Mouse (Mus musculus) intestine, embryonic 16.5 days (tissue): ENCODE data around the gene Pmpca. TPM values are rescaled to one million over a fixed set of nuclear protein-coding genes. Genes with fewer than 3 reads are reported as not detected.

Experiments
- ATAC-seq: fragments of 200-750 bp; cut with Nextera tagmentation; 2 replicates; pipeline ENCODE4 v1.8.0; 2017; ENCODE audit warnings: moderate TSS enrichment, moderate library complexity
- H3K27ac ChIP-seq: fragments of 300-500 bp; sonication (generic); 2 replicates; pipeline ENCODE4 v1.5.1; 2014; ENCODE audit warnings: mild to moderate bottlenecking, low read length
- H3K27me3 ChIP-seq: fragments of 300-500 bp; sonication (generic); replicated peaks from 2 replicates; pipeline ENCODE4 v1.6.1; 2014; ENCODE audit warnings: low read length, control low read depth, mixed read lengths; ENCODE audit not compliant: control insufficient read depth, insufficient read depth
- H3K36me3 ChIP-seq: fragments of 300-500 bp; sonication (generic); 2 replicates; pipeline ENCODE4 v1.6.1; 2014; ENCODE audit warnings: low read length, control low read depth; ENCODE audit not compliant: control insufficient read depth, insufficient read depth
- H3K4me1 ChIP-seq: fragments of 300-500 bp; sonication (generic); 2 replicates; pipeline ENCODE4 v1.6.1; 2014; ENCODE audit warnings: low read length, control low read depth, mixed read lengths; ENCODE audit not compliant: control insufficient read depth, insufficient read depth
- H3K4me2 ChIP-seq: fragments of 300-500 bp; sonication (generic); 2 replicates; pipeline ENCODE4 v1.6.1; 2014; ENCODE audit warnings: low read depth, low read length, control low read depth
- H3K4me3 ChIP-seq: fragments of 300-500 bp; sonication (generic); 2 replicates; pipeline ENCODE4 v1.5.1; 2014; ENCODE audit warnings: mild to moderate bottlenecking, low read length
- H3K9ac ChIP-seq: fragments of 300-500 bp; sonication (generic); 2 replicates; pipeline ENCODE4 v1.6.1; 2014; ENCODE audit warnings: low read depth, low read length
- H3K9me3 ChIP-seq: fragments of 300-500 bp; sonication (generic); 2 replicates; pipeline ENCODE4 v1.6.1; 2016; ENCODE audit warnings: low read length, control low read depth; ENCODE audit not compliant: control insufficient read depth
- WGBS: fragments of 180-500 bp; shearing (Covaris S2); extraction: QIAGEN DNeasy Blood & Tissue Kit; methylation state at CpG from one replicate; pipeline ENCODE4 v1.1.7; 2014; 5-methylcytosine and 5-hydroxymethylcytosine counted together
- polyA plus RNA-seq: library from polyadenylated mRNA; unstranded; fragments of >200 nt; fragmentation: Nextera tagmentation; extraction: Ambion mirVana; gene quantifications from 2 replicates; pipeline ENCODE4 v1.2.1, GENCODE M21; 2015

Gene Pmpca
- polyA plus RNA-seq, 1 experiment from 2014 or later: 105 TPM

DNA sequence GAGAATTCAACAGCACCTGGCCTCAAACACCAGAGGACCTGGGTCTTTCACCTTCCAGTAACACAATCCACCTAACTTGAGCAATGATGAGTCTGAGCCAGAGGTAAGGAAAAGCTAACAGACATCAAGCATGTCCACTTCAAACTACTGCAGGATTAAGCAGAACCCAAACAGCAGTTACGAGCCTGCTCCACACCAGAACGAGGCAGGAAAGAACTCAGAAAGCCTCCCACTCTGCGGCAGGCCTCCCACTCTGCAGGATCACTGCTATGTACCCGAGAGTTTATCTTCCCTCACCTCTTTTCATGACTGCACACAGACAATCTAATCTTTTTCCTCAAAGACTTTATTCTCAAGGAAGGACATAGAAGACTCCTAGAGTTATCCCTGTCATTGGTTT is 48.1 kb downstream of the Pmpca start:
- peaks cover 12% of the 10 kb centered on the region for H3K36me3 ChIP-seq
- H3K4me2 ChIP-seq: no peak overlapping the region
- no peak for ATAC-seq
- no peak overlapping the region for H3K4me3 ChIP-seq
- no peaks in the 10 kb centered on the region for H3K4me1 ChIP-seq
- no peak overlapping the region for H3K27ac ChIP-seq
- no peaks in the 10 kb centered on the region for H3K9me3 ChIP-seq
- 67% methylated on average over 4 of the region's 4 CpGs for WGBS
- H3K27me3 ChIP-seq: no peaks in the 10 kb centered on the region
- no peak overlapping the region for H3K9ac ChIP-seq

GRCm38 (mm10) chr2:26438373-26438772 is 49.2 kb downstream of the Pmpca start:
- Histone ChIP-seq H3K9ac (no peak overlapping the region), H3K4me1 (peaks cover 5% of the 10 kb centered on the region; the same call in 1 of the 2 replicates), H3K4me3 (no peak overlapping the region), H3K36me3 (peaks cover 10% of the 10 kb centered on the region), H3K27ac (no peak overlapping the region), H3K4me2 (no peak overlapping the region), H3K27me3 (no peaks in the 10 kb centered on the region), H3K9me3 (no peaks in the 10 kb centered on the region)
- no peak for ATAC-seq
- WGBS: 87% methylated on average over 7 of the region's 7 CpGs

GRCm38 (mm10) chr2:26439671-26440070 is 50.5 kb downstream of the Pmpca start:
- H3K4me1 ChIP-seq: peaks cover 11% of the 10 kb centered on the region; the same call in 1 of the 2 replicates

DNA sequence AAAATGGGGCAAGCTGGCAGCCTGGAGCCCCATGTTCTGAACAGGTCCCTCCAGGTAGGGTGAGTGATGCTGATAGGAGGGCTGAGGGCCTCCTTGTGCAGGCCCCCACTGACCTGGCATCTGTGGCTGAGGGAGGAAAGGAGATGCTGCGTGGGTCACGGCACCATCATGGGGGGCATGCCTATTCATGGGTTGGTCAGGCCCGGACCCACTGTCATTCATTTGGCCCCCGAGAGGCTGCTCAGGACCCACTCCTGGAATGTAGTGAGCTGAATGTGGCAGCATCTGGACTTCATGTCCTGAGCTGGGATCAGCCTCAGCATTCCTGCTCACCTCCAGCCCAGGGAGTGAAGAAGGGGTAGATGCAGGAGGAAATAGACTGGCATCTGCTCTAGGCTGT is 52.1 kb downstream of the Pmpca start:
- Histone ChIP-seq H3K4me2 (no peak overlapping the region), H3K4me3 (no peak overlapping the region), H3K9ac (no peak overlapping the region), H3K9me3 (no peaks in the 10 kb centered on the region), H3K4me1 (peaks cover 12% of the 10 kb centered on the region), H3K27me3 (no peaks in the 10 kb centered on the region), H3K36me3 (peaks cover 2% of the 10 kb centered on the region), H3K27ac (no peak overlapping the region)
- WGBS: 94% methylated on average over 4 of the region's 4 CpGs
- no peak for ATAC-seq

More at GRCm38 (mm10) chr2:26439671-26440070, 50.5 kb downstream of the Pmpca start:
- no peak overlapping the region for H3K4me2 ChIP-seq
- H3K4me3 ChIP-seq: no peak overlapping the region
- no peaks in the 10 kb centered on the region for H3K27me3 ChIP-seq
- peaks cover 8% of the 10 kb centered on the region for H3K36me3 ChIP-seq
- no peaks in the 10 kb centered on the region for H3K9me3 ChIP-seq
- H3K9ac ChIP-seq: no peak overlapping the region
- no peak for ATAC-seq
- H3K27ac ChIP-seq: no peak overlapping the region
- 91% methylated on average over 6 of the region's 6 CpGs for WGBS

DNA sequence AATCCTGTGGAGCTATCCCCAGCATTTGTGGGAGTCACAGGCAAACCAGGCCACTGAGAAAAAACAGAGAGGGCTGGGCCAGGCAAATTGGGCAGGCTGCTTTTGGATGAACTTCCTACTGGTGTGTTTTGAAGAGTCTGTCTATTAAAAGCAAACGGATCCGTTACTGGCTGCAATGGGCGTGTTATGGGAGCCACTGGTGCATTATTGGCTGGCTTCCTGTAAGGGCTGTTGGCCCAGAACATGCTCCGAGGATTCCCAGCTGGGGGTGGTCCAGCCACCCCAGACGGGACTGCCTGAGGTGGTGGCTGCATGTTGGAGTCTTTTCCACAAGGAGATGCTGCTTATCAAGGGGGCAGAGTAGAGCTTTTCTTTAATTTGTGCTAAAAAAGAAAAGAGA is 52.5 kb downstream of the Pmpca start:
- H3K36me3 ChIP-seq: peaks cover 2% of the 10 kb centered on the region
- no peak for ATAC-seq
- WGBS: 75% methylated on average over 5 of the region's 5 CpGs

GRCm38 (mm10) chr2:26442843-26443242 is 53.7 kb downstream of the Pmpca start:
- Histone ChIP-seq H3K27ac (no peak overlapping the region), H3K4me2 (no peak overlapping the region), H3K9ac (no peak overlapping the region), H3K9me3 (no peaks in the 10 kb centered on the region), H3K4me3 (no peak overlapping the region), H3K36me3 (peaks cover 2% of the 10 kb centered on the region), H3K4me1 (peaks cover 20% of the 10 kb centered on the region), H3K27me3 (no peaks in the 10 kb centered on the region)
- 97% methylated on average over 1 of the region's 1 CpGs for WGBS
- ATAC-seq: no peak

More for the DNA sequence above, 52.5 kb downstream of the Pmpca start:
- H3K4me2 ChIP-seq: no peak overlapping the region
- H3K4me1 ChIP-seq: peaks cover 16% of the 10 kb centered on the region
- H3K27ac ChIP-seq: no peak overlapping the region
- no peaks in the 10 kb centered on the region for H3K9me3 ChIP-seq
- H3K27me3 ChIP-seq: no peaks in the 10 kb centered on the region
- no peak overlapping the region for H3K9ac ChIP-seq
- H3K4me3 ChIP-seq: no peak overlapping the region

DNA sequence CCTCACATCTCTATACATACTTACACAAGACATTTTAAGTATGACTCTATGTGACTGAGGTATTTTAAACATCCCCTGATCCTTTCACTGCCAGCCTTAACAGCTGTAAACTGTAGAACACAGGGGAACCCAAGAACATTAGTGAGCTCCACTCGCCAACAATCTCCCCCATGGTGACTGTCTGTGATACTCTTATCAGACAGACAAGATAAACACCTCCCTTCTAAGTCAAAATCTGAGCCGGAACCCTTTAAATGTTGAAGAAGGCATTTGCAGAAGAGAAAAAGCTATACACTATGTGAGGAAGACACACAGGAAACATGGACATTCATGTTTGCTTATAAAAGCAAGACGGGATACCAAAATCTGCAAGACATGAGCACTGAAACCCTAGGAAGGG is 54.7 kb downstream of the Pmpca start:
- Histone ChIP-seq H3K36me3 (no peaks in the 10 kb centered on the region; the same call in none of the 2 replicates), H3K27me3 (no peaks in the 10 kb centered on the region), H3K9me3 (no peaks in the 10 kb centered on the region), H3K27ac (no peak overlapping the region), H3K9ac (peak overlapping the region; percentile 86), H3K4me1 (peaks cover 20% of the 10 kb centered on the region), H3K4me2 (peak overlapping the region; percentile 72), H3K4me3 (peak overlapping the region; percentile 77)
- no peak for ATAC-seq
- WGBS: 23% methylated on average over 3 of the region's 3 CpGs

GRCm38 (mm10) chr2:26444368-26444767 is 55.2 kb downstream of the Pmpca start:
- H3K36me3 ChIP-seq: no peaks in the 10 kb centered on the region; the same call in none of the 2 replicates
- H3K27me3 ChIP-seq: no peaks in the 10 kb centered on the region
- 3% methylated on average over 15 of the region's 15 CpGs for WGBS
- peak overlapping the region; percentile 72 for H3K4me2 ChIP-seq
- peak overlapping the region; percentile 86 for H3K9ac ChIP-seq
- ATAC-seq: no peak
- peak overlapping the region; percentile 77 for H3K4me3 ChIP-seq
- no peaks in the 10 kb centered on the region for H3K9me3 ChIP-seq
- H3K4me1 ChIP-seq: peaks cover 20% of the 10 kb centered on the region
- H3K27ac ChIP-seq: peak overlapping the region; percentile 78

GRCm38 (mm10) chr2:26444946-26445665 is 56.0 kb downstream of the Pmpca start, which contains the start of gene Sec16a:
Sec16a (minus strand) TSS chr2:26445216.
- WGBS: under 1% methylated on average over 59 of the region's 61 CpGs
- peak; percentile 94 for ATAC-seq
- Histone ChIP-seq H3K4me3 (peak within 1 kb of the TSS; percentile 77), H3K36me3 (no peaks in the 10 kb centered on the region; the same call in 1 of the 2 replicates), H3K27ac (peak within 1 kb of the TSS; percentile 78), H3K9me3 (no peaks in the 10 kb centered on the region), H3K4me2 (peak within 1 kb of the TSS; percentile 78), H3K27me3 (no peaks in the 10 kb centered on the region), H3K9ac (peak within 1 kb of the TSS; percentile 86), H3K4me1 (peaks cover 20% of the 10 kb centered on the region)
